Mouse (Mus musculus): ENCODE measurements around the gene Cstl1. TPM values are rescaled to one million over a fixed set of nuclear protein-coding genes. Genes with fewer than 3 reads are reported as not detected.
"Not testable (repeated sequence)": the region's sequence is repeated elsewhere in the genome, so short reads cannot be mapped to it uniquely, and the experiment has no call there.

Gene Cstl1
- total RNA-seq, 2 experiments from 2014 or later: 0.69 to 0.83 TPM

- H3K4me3 ChIP-seq: no peak overlapping the region
- no peak for TF ChIP-seq CTCF (conservative IDR thresholded peaks at IDR 0.05)
- DNase-seq (ENCODE audit: low spot score in 2 of 2): no peak
- no peak overlapping the region for H3K27ac ChIP-seq
Observed at GRCm38 (mm10) chr2:148754310-148754846, 4.2 kb downstream of the Cstl1 start.

DNA sequence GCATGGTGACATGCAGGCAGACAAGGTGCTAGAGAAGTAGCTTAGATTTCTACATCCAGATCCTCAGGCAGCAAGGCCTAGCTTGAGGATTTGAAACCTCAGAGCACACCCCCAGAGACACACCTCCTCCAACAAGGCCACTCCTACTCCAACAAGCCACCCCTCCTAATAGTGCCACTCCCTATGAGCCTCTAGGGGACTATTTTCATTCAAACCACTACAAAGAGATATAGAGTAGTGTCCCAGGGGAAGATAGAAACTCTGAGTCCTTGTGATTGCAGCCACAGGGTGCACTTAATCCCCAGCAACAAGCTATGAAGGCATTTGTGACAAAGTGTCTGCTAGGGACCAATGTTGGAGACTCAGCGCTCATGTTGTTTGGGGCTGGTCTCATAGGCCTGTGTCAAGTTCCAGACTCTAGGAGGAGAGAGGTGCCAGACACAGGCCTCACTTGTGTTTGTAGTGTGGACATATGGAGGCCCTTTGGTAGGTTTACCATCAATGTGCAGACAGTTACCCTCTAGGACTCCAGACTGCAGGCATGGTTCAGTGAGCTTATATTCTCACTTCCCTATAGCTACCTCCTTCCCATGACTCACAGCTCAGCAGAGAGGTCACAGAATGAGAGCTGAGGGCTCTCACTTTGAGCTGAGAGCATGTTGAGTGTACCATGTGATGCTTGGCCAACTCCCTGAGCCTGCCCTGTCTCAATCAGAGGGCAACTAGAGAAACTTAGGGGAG is 13.7 kb downstream of the Cstl1 start:
- Histone ChIP-seq H3K4me3 (no peak overlapping the region), H3K27ac (no peak overlapping the region)
- no peak for DNase-seq (ENCODE audit: low spot score in 2 of 2)
- no peak for TF ChIP-seq CTCF (conservative IDR thresholded peaks at IDR 0.05)

GRCm38 (mm10) chr2:148771397-148771796 is 21.2 kb downstream of the Cstl1 start, which contains the start of gene Cst11:
Cst11 (minus strand) TSS chr2:148771497.
- not testable (repeated sequence) for DNase-seq (ENCODE audit: low spot score in 2 of 2); H3K4me3 ChIP-seq; H3K27ac ChIP-seq

GRCm38 (mm10) chr2:148781709-148782108 is 31.6 kb downstream of the Cstl1 start, which contains the start of gene 8030411F24Rik:
8030411F24Rik (plus strand) TSS chr2:148782009.
- Histone ChIP-seq H3K27ac (no peak within 1 kb of the TSS), H3K4me3 (no peak within 1 kb of the TSS)
- TF ChIP-seq CTCF (conservative IDR thresholded peaks at IDR 0.05): no peak
- no peak for DNase-seq (ENCODE audit: low spot score in 2 of 2)

DNA sequence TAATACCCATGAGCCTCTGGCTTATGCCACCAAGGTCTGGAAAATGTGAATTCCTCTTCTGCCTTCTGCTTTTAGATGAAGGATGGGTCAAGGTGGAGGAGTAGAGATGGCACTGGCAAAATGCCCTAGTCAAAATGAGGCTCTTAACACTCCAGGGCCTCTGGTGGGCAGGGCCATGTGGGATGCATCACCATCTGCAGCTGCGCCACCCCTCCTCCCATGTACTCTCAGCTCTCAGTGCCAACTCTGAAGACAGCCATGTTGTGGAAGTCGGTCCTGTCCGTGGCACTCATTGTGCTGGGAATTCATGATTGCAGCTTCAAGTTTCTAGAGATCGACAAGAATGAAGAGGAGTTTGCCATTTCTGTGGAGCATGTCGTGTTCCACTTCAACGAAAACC is 39.0 kb downstream of the Cstl1 start, which contains the start of gene Cst12:
TSS of gene Cst12 (plus strand) at position 220 of the 400 bp plus-strand sequence.
- TF ChIP-seq CTCF (conservative IDR thresholded peaks at IDR 0.05): no peak
- Histone ChIP-seq H3K4me3 (no peak within 1 kb of the TSS), H3K27ac (no peak within 1 kb of the TSS)
- DNase-seq (ENCODE audit: low spot score in 2 of 2): no peak

- no peak within 1 kb of the TSS for H3K27ac ChIP-seq
- H3K4me3 ChIP-seq: no peak within 1 kb of the TSS
- DNase-seq (ENCODE audit: low spot score in 2 of 2): no peak
- TF ChIP-seq CTCF (conservative IDR thresholded peaks at IDR 0.05): no peak
Observed at GRCm38 (mm10) chr2:148798485-148798884, 48.3 kb downstream of the Cstl1 start, which contains the start of gene Cst8. Cst8 (plus strand) TSS chr2:148798785.

GRCm38 (mm10) chr2:148801491-148801921 is 51.3 kb downstream of the Cstl1 start:
- TF ChIP-seq CTCF (conservative IDR thresholded peaks at IDR 0.05): no peak
- H3K4me3 ChIP-seq: no peak overlapping the region
- DNase-seq (ENCODE audit: low spot score in 2 of 2): peak in 1 of 2 experiments; percentile 11
- H3K27ac ChIP-seq: no peak overlapping the region

Other genes with a start within 250 kb of the Cstl1 start
- gene Nxt1, start 77.8 kb upstream of the Cstl1 start, total RNA-seq (2021): 10 to 100 TPM; 12.0 to 14.3 TPM
- 10 to 100 TPM; 29.1 to 33.3 TPM for gene Gzf1, start 69.3 kb upstream of the Cstl1 start, total RNA-seq (2021)
- gene Napb, start 17.9 kb upstream of the Cstl1 start, total RNA-seq (2021): 100 to 1,000 TPM; 294 to 323 TPM
- not detected for gene Cst11, start 21.1 kb downstream of the Cstl1 start, total RNA-seq (2021)
- not detected for gene 8030411F24Rik, start 31.7 kb downstream of the Cstl1 start, total RNA-seq (2021)
- 1 to 10 TPM; 3.3 to 4.4 TPM for gene Cst12, start 39.0 kb downstream of the Cstl1 start, total RNA-seq (2021)
- gene Cst8, start 48.4 kb downstream of the Cstl1 start, total RNA-seq (2021): not detected
- gene Cst13, start 69.7 kb downstream of the Cstl1 start, total RNA-seq (2021): not detected
- not detected for gene Cst9, start 84.8 kb downstream of the Cstl1 start, total RNA-seq (2021)
- not detected for gene 9230104L09Rik, start 114.7 kb downstream of the Cstl1 start, total RNA-seq (2021)
- 1,000 to 10,000 TPM; 2,176 to 2,304 TPM for gene Cst3, start 125.3 kb downstream of the Cstl1 start, total RNA-seq (2021)

All from layer of hippocampus, adult 2 months (tissue).